Mouse (Mus musculus): ENCODE results near the gene Tmem91. TPM values are rescaled to one million over a fixed set of nuclear protein-coding genes. Genes with fewer than 3 reads are reported as not detected.

The Tmem91 gene
- polyA plus RNA-seq, 1 experiment: 0.48 TPM

GRCm38 (mm10) chr7:25700732-25701131, 25.8 kb upstream of the Tmem91 start:
- no peaks in the 10 kb centered on the region for H3K36me3 ChIP-seq (ENCODE audit: control insufficient read depth, insufficient read depth, low read length)
- no peak overlapping the region for H3K4me3 ChIP-seq (ENCODE audit: insufficient read depth, low read depth, low read length)
- WGBS: 78% methylated on average over 12 of the region's 12 CpGs
- DNase-seq: no peak
- no peak overlapping the region for H3K27ac ChIP-seq (ENCODE audit: insufficient read depth, low read depth, low read length)
- H3K27me3 ChIP-seq (replicated peaks; ENCODE audit: control insufficient read depth, insufficient read depth, low read length): no peaks in the 10 kb centered on the region
- peak; percentile 35; the same call in 1 of the 2 replicates for TF ChIP-seq CTCF (conservative IDR thresholded peaks at IDR 0.05; ENCODE audit: insufficient read depth, insufficient read length, low read depth, low read length)
- no peak for TF ChIP-seq POLR2A (IDR thresholded peaks at IDR 0.05; ENCODE audit: low read depth, low read length)
- no peaks in the 10 kb centered on the region for H3K4me1 ChIP-seq (ENCODE audit: control insufficient read depth, insufficient read depth, low read length)

- TF ChIP-seq CTCF (conservative IDR thresholded peaks at IDR 0.05; ENCODE audit: insufficient read depth, insufficient read length, low read depth, low read length): 0 out of 2 replicates have a peak, but pooled peaks have one; percentile 2
- TF ChIP-seq POLR2A (IDR thresholded peaks at IDR 0.05; ENCODE audit: low read depth, low read length): no peak
- 68% methylated on average over 13 of the region's 13 CpGs for WGBS
- H3K27me3 ChIP-seq (replicated peaks; ENCODE audit: control insufficient read depth, insufficient read depth, low read length): no peaks in the 10 kb centered on the region
- H3K27ac ChIP-seq (ENCODE audit: insufficient read depth, low read depth, low read length): no peak overlapping the region
- no peak overlapping the region for H3K4me3 ChIP-seq (ENCODE audit: insufficient read depth, low read depth, low read length)
- no peak for DNase-seq
- no peaks in the 10 kb centered on the region for H3K36me3 ChIP-seq (ENCODE audit: control insufficient read depth, insufficient read depth, low read length)
- no peaks in the 10 kb centered on the region for H3K4me1 ChIP-seq (ENCODE audit: control insufficient read depth, insufficient read depth, low read length)
Observed at GRCm38 (mm10) chr7:25699851-25700250, 24.9 kb upstream of the Tmem91 start.

- TF ChIP-seq CTCF (conservative IDR thresholded peaks at IDR 0.05; ENCODE audit: insufficient read depth, insufficient read length, low read depth, low read length) (no peak), POLR2A (IDR thresholded peaks at IDR 0.05; ENCODE audit: low read depth, low read length) (no peak)
- Histone ChIP-seq H3K27me3 (replicated peaks; ENCODE audit: control insufficient read depth, insufficient read depth, low read length) (no peaks in the 10 kb centered on the region), H3K4me3 (ENCODE audit: insufficient read depth, low read depth, low read length) (no peak overlapping the region), H3K36me3 (ENCODE audit: control insufficient read depth, insufficient read depth, low read length) (no peaks in the 10 kb centered on the region), H3K4me1 (ENCODE audit: control insufficient read depth, insufficient read depth, low read length) (no peaks in the 10 kb centered on the region), H3K27ac (ENCODE audit: insufficient read depth, low read depth, low read length) (no peak overlapping the region)
- no peak for DNase-seq
- WGBS: 69% methylated on average over 8 of the region's 8 CpGs
Observed at GRCm38 (mm10) chr7:25694104-25694503, 19.1 kb upstream of the Tmem91 start.

- no peak overlapping the region for H3K27ac ChIP-seq (ENCODE audit: insufficient read depth, low read depth, low read length)
Observed at GRCm38 (mm10) chr7:25690051-25690450, 15.1 kb upstream of the Tmem91 start.

GRCm38 (mm10) chr7:25689603-25690021, 14.6 kb upstream of the Tmem91 start:
- TF ChIP-seq CTCF (conservative IDR thresholded peaks at IDR 0.05; ENCODE audit: insufficient read depth, insufficient read length, low read depth, low read length) (no peak), POLR2A (IDR thresholded peaks at IDR 0.05; ENCODE audit: low read depth, low read length) (no peak)
- H3K36me3 ChIP-seq (ENCODE audit: control insufficient read depth, insufficient read depth, low read length): no peaks in the 10 kb centered on the region
- no peaks in the 10 kb centered on the region for H3K27me3 ChIP-seq (replicated peaks; ENCODE audit: control insufficient read depth, insufficient read depth, low read length)
- peaks cover 7% of the 10 kb centered on the region; the same call in 1 of the 2 replicates for H3K4me1 ChIP-seq (ENCODE audit: control insufficient read depth, insufficient read depth, low read length)
- no peak for DNase-seq
- H3K4me3 ChIP-seq (ENCODE audit: insufficient read depth, low read depth, low read length): peak overlapping the region; percentile 84
- WGBS: 15% methylated on average over 12 of the region's 12 CpGs
- H3K27ac ChIP-seq (ENCODE audit: insufficient read depth, low read depth, low read length): peak overlapping the region; percentile 28; the same call in 1 of the 2 replicates

More at GRCm38 (mm10) chr7:25690051-25690450, 15.1 kb upstream of the Tmem91 start:
- TF ChIP-seq CTCF (conservative IDR thresholded peaks at IDR 0.05; ENCODE audit: insufficient read depth, insufficient read length, low read depth, low read length) (no peak), POLR2A (IDR thresholded peaks at IDR 0.05; ENCODE audit: low read depth, low read length) (no peak)
- no peak for DNase-seq
- Histone ChIP-seq H3K27me3 (replicated peaks; ENCODE audit: control insufficient read depth, insufficient read depth, low read length) (no peaks in the 10 kb centered on the region), H3K4me3 (ENCODE audit: insufficient read depth, low read depth, low read length) (no peak overlapping the region), H3K4me1 (ENCODE audit: control insufficient read depth, insufficient read depth, low read length) (peaks cover 7% of the 10 kb centered on the region; the same call in 1 of the 2 replicates), H3K36me3 (ENCODE audit: control insufficient read depth, insufficient read depth, low read length) (no peaks in the 10 kb centered on the region)
- 55% methylated on average over 5 of the region's 5 CpGs for WGBS

GRCm38 (mm10) chr7:25688810-25689586, 14.0 kb upstream of the Tmem91 start:
- TF ChIP-seq CTCF (conservative IDR thresholded peaks at IDR 0.05; ENCODE audit: insufficient read depth, insufficient read length, low read depth, low read length) (no peak), POLR2A (IDR thresholded peaks at IDR 0.05; ENCODE audit: low read depth, low read length) (no peak)
- Histone ChIP-seq H3K4me1 (ENCODE audit: control insufficient read depth, insufficient read depth, low read length) (peaks cover 7% of the 10 kb centered on the region; the same call in 1 of the 2 replicates), H3K27ac (ENCODE audit: insufficient read depth, low read depth, low read length) (peak overlapping the region; percentile 28), H3K27me3 (replicated peaks; ENCODE audit: control insufficient read depth, insufficient read depth, low read length) (no peaks in the 10 kb centered on the region), H3K36me3 (ENCODE audit: control insufficient read depth, insufficient read depth, low read length) (no peaks in the 10 kb centered on the region), H3K4me3 (ENCODE audit: insufficient read depth, low read depth, low read length) (peak overlapping the region; percentile 84)
- under 1% methylated on average over 52 of the region's 52 CpGs for WGBS
- peak; percentile 87 for DNase-seq

- WGBS: under 1% methylated on average over 47 of the region's 47 CpGs
- H3K4me3 ChIP-seq (ENCODE audit: insufficient read depth, low read depth, low read length): peak overlapping the region; percentile 84
- H3K36me3 ChIP-seq (ENCODE audit: control insufficient read depth, insufficient read depth, low read length): no peaks in the 10 kb centered on the region
- H3K27ac ChIP-seq (ENCODE audit: insufficient read depth, low read depth, low read length): peak overlapping the region; percentile 51; the same call in 1 of the 2 replicates
- peak; percentile 51 for DNase-seq
- H3K4me1 ChIP-seq (ENCODE audit: control insufficient read depth, insufficient read depth, low read length): peaks cover 7% of the 10 kb centered on the region; the same call in 1 of the 2 replicates
- no peak for TF ChIP-seq CTCF (conservative IDR thresholded peaks at IDR 0.05; ENCODE audit: insufficient read depth, insufficient read length, low read depth, low read length)
- no peak for TF ChIP-seq POLR2A (IDR thresholded peaks at IDR 0.05; ENCODE audit: low read depth, low read length)
- no peaks in the 10 kb centered on the region for H3K27me3 ChIP-seq (replicated peaks; ENCODE audit: control insufficient read depth, insufficient read depth, low read length)
Observed at GRCm38 (mm10) chr7:25687811-25688401, 12.9 kb upstream of the Tmem91 start.
